Mouse (Mus musculus): ENCODE results near the gene Tom1l1.

GRCm38 (mm10) chr11:90663618-90664297 is 24.4 kb downstream of the Tom1l1 start:
- TF ChIP-seq CTCF (IDR thresholded peaks at IDR 0.05): no peak
- no peak for TF ChIP-seq EP300 (IDR thresholded peaks at IDR 0.05)
